Mouse (Mus musculus): Measurements from ENCODE around the gene Dpy19l3.

- no peak for TF ChIP-seq CTCF (IDR thresholded peaks at IDR 0.05; ENCODE audit: extremely low read depth, insufficient read length, insufficient replicate concordance, low read depth, low read length)
- no peak for TF ChIP-seq POLR2A (IDR thresholded peaks at IDR 0.05; ENCODE audit: low read depth, low read length)
Measured at GRCm38 (mm10) chr7:35744771-35745170, 9.5 kb downstream of the Dpy19l3 start.

All from small intestine, adult 2 months (tissue).